Mouse (Mus musculus): ENCODE measurements around the gene Pou6f2.
A peak's percentile ranks its signal among the peaks of the same experiment; 100 is the strongest.

Pou6f2 gene

GRCm38 (mm10) chr13:18397586-18397985 lies at the start of gene Pou6f2:
Gene Pou6f2, minus strand, starts transcription at chr13:18397686.
- no peak for DNase-seq

DNA sequence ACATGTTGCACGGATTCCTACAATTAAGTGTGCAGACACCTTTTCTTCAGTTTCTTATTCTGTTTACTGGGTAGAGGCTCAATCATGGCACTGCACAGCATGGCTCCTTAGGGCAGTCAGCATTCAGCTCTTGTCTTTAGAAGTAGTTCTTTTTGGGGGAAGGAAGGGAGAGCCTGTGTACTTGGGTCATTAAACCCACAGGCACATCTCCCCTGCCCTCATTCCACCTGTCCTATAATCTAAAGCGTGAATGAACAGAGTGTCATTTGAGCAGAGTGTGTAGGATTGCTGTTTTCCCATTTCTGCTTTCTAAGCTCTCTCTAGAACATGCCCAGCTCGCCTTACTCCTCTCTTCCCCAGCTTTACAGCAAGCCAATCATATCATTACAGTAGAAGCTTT lies 42.4 kb upstream of the Pou6f2 start:
- DNase-seq, result no peak

- DNase-seq, result no peak
Measured at GRCm38 (mm10) chr13:18387673-18388072, 9.8 kb downstream of the Pou6f2 start.

GRCm38 (mm10) chr13:18363373-18363772 lies 34.1 kb downstream of the Pou6f2 start:
- DNase-seq, result peak; percentile 12

DNA sequence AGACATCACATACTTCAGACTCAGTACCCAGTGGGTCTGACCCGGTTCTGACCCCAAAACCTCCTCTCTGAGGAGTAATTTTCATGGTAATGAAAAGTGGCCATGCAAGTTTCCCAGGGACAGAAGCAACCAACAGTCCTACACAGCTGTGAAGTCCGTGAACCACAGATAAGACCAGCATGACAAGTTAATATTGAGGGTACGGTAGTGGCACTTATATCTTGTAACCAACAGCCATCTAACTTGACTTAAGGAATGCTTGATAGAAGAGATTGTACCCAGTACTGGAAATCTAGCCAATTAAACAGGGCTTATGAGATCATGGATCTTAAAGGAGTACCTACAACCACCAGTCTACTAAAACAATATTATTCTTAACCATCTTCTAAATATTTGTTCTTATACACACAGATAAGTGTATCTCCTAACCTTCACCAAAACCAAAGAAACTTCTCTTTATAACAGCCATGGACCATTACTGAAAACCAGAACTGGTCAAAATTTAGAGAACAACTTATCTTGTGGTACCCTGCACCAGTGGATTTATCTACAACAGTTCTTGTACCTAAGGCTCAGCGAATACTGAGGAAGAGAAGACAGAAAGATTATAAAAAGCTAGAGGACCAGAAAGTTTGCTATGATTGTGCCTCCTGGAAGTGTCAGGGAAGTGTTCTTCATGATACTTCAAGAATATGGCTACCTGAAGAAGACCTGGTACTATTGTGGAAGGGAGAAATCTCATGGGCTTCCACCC lies 52.7 kb downstream of the Pou6f2 start:
- DNase-seq, result no peak

GRCm38 (mm10) chr13:18338910-18339501 lies 58.5 kb downstream of the Pou6f2 start:
- no peak for DNase-seq

GRCm38 (mm10) chr13:18338022-18338421 lies 59.5 kb downstream of the Pou6f2 start:
- no peak for DNase-seq

DNA sequence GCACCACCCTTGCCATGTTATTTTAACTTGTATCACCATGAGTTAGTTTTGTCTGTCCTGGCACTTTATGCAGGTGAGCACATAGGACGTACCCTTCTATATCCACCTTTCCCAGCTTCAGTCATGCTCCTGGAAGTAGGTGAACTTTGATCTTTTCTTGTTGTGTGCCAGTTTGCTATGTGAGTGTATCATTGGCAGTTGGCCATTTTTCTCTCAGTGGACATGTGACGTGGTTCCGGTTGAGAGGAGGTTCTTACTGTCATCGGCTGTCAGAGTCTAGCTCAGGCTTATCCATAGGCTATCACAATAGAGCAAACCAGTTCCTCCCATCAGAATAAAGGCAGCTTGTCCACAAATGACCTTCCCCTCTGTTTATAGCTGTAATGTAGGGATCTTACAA lies 63.5 kb downstream of the Pou6f2 start:
- DNase-seq, result peak; percentile 11

DNA sequence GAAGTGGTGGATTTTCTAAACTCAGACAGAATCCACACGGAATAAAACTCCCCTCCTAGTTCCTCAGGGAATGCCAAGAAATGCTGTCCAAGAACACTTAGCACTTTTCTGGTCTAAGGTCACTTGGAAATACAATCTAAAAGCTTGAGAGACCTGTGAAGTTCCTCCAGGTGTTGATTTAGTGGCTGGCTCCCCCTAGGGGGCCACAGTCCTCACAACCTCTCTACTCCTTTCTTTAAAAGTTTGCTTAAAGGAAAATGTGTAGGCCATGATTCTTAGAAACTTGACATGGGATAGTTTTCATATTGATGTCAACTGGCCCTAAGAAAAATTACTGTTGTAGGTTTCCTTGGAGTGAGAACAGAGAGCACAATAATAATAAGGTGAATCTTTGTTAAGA lies 64.9 kb downstream of the Pou6f2 start:
- DNase-seq, result peak; percentile 2

DNA sequence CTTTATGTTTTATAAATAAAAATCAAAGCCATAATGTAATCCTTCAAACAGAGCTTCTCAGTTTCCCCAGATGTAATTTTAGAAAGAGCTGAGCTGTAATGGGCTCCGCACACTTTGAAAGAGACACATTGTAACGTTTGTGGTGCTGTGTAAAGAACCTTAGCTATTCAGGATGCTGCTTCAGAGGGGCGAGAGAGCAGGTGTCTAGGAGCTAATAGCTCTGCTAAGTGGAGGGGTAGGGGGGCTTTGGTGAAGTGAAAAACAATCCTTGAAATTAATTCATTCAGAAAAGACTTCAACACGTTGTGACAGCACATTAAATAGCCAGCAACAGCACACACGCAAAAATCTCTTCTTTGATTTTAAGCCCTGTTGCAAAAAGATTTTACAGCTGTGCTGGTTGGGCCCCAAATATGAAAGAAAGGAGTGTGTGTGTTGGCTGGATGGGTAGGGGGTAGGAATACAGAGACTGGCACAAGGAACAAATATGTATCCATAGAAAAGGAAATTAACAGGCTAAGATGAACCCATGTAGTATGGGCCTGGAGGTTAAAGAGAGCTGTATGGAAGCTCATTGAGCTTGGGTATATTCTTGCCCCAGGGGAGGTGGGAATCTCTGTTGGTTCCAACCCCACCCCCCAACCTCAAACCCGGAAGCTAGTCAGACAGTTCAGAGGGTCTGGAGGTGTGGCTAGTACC lies 73.4 kb downstream of the Pou6f2 start:
- DNase-seq, result no peak

DNA sequence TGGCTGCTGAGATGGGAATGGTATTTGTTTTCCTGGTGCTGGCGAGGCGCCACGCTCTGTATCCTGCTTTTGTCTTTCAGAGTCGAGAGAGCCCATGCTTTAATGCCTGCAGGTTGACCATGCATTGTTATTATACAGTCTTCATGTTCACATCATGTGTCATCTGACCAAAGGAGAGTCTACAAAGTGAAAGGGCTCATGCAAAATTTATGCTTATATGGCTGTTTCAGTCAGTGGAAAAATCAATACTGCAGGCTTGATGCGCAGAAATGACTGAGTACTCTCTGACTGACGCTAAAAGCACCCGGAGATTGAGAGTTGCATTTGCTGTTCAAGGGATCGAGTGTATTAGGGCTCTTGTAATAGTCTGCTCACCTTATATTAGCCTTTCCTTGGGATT lies 74.1 kb downstream of the Pou6f2 start:
- DNase-seq, result no peak

DNA sequence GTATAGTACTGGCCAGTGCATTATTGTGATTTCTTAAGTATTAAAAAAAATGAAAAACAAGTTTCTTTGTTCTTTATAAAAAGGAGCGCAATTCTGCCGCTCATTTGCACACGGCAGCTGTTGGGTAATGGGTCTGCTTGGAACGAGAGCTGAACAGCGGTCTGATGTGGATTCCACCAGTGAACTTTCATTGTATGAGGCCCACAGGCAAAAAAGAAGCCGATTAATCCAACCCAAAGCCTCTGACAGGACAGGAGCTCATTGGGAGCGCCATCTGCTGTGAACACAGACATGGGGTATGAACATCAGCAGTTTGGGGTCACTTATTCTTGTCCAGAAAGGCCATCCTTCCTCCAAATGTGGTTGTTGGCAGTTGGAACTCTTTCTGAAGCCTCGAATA lies 84.9 kb downstream of the Pou6f2 start:
- DNase-seq, result no peak

DNA sequence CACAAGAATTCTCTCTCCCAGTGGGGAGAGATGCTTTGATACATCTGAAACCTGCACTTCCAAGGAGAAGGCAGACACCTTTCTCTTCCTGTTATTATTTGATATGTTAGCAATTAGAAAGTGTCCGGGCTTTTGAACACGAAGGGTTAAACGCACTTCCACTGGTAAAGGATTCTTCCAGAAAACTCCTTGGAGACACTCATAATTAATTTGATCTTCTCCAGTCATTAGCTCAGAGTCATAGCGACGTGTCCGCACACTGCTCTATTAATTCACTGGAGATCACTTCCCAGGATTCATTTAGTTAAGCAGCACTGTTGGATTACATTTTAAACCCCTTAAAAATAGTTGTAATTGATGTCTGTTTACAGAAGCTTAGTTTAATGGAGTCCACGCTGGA lies 88.5 kb downstream of the Pou6f2 start:
- DNase-seq, result no peak

DNA sequence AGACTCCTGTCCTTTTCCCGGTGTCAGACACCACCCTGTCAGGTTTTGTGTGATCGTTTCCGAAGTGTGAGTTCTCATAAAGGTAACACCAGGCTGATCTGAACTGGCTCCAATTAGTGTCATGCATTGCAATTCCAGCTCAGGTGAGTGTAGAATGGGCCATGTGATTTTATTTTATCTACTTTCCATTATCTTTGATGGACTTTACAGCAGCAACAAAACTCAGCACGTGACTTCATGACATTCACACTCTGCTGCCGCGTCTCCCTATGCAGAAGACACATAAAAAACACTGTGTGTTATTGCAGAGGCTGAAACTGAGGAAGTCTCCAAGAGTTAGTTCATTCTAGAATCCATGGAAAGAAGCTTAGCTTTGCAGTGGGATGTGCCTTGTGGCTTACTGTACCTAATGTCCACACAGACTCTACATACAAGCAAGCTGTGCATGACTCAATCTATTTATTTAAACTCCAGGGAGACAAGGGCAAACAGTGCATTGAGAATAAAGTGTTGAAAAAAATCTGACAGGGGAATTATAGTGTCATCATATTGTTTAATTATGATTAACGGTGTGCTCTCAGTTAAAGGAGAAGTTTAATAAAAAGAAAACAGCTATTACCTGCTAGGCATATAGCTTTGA lies 90.9 kb downstream of the Pou6f2 start:
- no peak for DNase-seq

DNA sequence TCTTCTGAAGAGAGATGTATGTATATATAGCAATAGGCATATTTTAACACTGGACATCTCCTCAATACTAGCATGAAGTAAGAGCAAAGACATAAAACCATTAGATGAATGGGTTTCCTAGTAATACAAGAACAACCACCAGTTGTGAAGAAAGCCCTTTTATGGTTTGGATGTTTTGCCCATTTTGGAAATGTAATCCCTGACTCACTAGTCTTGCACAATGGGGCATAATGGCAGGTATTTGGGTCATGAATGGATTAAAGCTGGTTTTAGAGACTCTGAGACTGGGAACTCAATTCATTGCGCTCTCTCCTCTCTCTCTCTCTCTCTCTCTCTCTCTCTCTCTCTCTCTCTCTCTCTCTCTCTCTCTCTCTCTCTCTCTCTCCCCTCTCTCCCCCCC lies 97.5 kb downstream of the Pou6f2 start:
- DNase-seq, result no peak

DNA sequence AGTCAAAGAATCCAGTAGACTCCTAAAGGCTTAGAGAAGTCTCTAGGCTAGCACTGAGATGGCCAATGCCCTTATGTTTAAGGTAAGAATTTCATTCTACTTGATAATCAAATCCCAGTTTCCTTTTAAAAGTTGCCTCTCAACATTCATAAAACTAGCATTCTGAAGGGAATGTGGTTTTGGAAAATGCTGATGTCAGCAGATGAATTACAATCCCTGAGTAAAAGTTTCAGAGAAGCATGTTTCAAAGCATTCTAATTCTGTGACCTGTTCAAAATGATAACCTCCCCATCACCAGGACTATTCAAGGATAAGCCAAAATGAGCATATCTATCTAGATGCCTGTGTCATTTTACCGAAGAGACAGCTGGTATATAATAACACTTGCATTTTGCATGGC lies 104.0 kb downstream of the Pou6f2 start:
- DNase-seq, result no peak

DNA sequence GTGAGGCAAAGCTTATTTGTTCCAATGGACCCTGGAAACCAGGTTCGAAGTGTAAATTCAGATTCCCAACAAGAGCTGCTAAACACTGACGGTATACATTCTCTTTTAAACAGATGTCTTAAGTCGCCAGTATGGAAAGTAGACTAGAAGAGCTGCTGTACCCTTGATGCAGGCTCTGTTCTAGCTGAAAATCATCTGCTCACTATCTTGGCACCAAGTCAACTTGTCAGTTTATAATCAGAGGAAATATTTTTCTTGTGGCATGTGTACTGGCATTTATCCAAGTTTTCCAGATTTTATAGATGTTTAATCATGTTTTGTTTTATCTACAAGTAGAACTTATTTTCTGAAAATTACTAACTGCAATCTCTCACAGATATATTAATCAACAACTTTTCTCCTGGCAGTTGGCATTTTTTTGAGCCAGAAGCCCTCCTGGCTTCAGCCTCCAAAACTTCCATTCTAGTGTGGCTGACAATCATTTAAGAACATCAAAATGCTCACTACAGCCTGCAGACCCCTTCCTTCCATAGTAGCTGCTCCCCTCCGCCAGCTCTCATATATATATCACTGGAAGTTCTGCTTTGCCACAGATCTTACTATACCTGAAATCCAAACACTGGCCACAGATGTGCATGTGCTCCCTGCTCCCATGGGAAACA lies 107.1 kb downstream of the Pou6f2 start:
- DNase-seq, result no peak

- DNase-seq, result no peak
Measured at GRCm38 (mm10) chr13:18287536-18287935, 110.0 kb downstream of the Pou6f2 start.

- DNase-seq, result no peak
Measured at GRCm38 (mm10) chr13:18282361-18282982, 115.0 kb downstream of the Pou6f2 start.

DNA sequence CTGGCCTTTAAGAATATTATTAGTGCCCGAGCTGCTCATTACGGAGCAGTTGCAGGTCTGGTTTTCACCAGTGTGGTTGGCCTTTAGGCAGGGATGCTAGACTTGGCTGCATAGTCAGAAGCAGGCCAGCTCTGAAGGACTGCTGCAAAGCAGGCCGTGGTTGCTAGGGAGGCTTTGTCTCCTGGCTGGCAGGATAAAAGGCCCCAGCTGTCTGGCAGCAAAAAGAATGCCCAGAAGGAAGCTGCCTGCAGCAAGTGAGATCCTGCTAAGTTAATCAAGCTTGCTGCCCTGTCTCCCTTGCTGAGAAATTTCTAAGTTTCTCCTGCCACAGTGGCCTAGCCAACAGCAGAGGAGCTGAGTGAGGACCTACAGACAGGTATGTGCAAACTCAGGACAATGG lies 116.4 kb downstream of the Pou6f2 start:
- DNase-seq, result no peak

DNA sequence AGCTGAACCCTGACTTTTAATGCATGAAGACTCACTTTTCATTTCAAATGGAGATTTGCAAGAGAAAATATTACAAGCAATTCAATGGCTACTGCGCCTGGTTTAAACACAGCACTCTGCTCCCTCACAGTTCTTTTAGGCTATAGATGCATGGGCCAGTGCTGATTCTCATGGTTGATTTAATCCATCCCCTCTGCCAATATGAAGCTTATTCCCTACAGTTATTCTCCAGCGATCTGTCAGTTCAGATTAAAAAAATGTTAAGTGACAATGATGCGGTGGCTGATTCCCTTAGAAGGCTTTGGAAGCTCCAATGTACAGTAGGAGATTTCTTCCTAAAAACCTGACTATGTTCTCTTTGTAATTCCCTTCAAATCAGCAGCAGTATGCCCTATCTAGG lies 144.4 kb downstream of the Pou6f2 start:
- DNase-seq, result no peak

- DNase-seq, result peak; percentile 33
Measured at GRCm38 (mm10) chr13:18218566-18219234, 178.8 kb downstream of the Pou6f2 start.

Data from kidney, postnatal 14 days (tissue).